Mouse (Mus musculus) hindbrain, embryonic 11.5 days (tissue): ENCODE data around the gene Slc28a2. TPM values are rescaled to one million over a fixed set of nuclear protein-coding genes. Genes with fewer than 3 reads are reported as not detected.
"Not testable (repeated sequence)": the region's sequence is repeated elsewhere in the genome, so short reads cannot be mapped to it uniquely, and the experiment has no call there.

Experiments used
- ATAC-seq: fragments of 200-750 bp; cut with Nextera tagmentation; 2 replicates; pipeline ENCODE4 v1.8.0; 2017; ENCODE audit warnings: mild to moderate bottlenecking, moderate TSS enrichment, moderate library complexity; ENCODE audit not compliant: low FRiP score
- DNase-seq: peaks from one replicate; pipeline ENCODE4 v3.0.0-alpha.2; 2015; ENCODE audit warnings: low spot score
- H3K27ac ChIP-seq: fragments of 300-500 bp; sonication (generic); 2 replicates; pipeline ENCODE4 v1.5.1; 2014; ENCODE audit warnings: mild to moderate bottlenecking, low read depth, low read length
- H3K27me3 ChIP-seq: fragments of 300-500 bp; sonication (generic); 2 replicates; pipeline ENCODE4 v1.6.1; 2014; ENCODE audit warnings: mild to moderate bottlenecking, low read length, moderate library complexity, mixed read lengths; ENCODE audit not compliant: control insufficient read depth, insufficient read depth
- H3K36me3 ChIP-seq: fragments of 300-500 bp; sonication (generic); 2 replicates; pipeline ENCODE4 v1.6.1; 2014; ENCODE audit warnings: mild to moderate bottlenecking, low read length, moderate library complexity, mixed read lengths; ENCODE audit not compliant: control insufficient read depth, insufficient read depth
- H3K4me1 ChIP-seq: fragments of 300-500 bp; sonication (generic); replicated peaks from 2 replicates; pipeline ENCODE4 v1.6.1; 2014; ENCODE audit warnings: low read length, mixed read lengths; ENCODE audit not compliant: control insufficient read depth, insufficient read depth
- H3K4me2 ChIP-seq: fragments of 300-500 bp; sonication (generic); replicated peaks from 2 replicates; pipeline ENCODE4 v1.6.1; 2014; ENCODE audit warnings: mild to moderate bottlenecking, low read depth, low read length
- H3K4me3 ChIP-seq: fragments of 300-500 bp; sonication (generic); 2 replicates; pipeline ENCODE4 v1.5.1; 2014; ENCODE audit warnings: low read depth, low read length
- H3K9ac ChIP-seq: fragments of 300-500 bp; sonication (generic); 2 replicates; pipeline ENCODE4 v1.6.1; 2014; ENCODE audit warnings: low read depth, low read length
- H3K9me3 ChIP-seq: fragments of 300-500 bp; sonication (generic); 2 replicates; pipeline ENCODE4 v1.6.1; 2016; ENCODE audit warnings: low read length; ENCODE audit not compliant: control insufficient read depth
- WGBS: fragments of 180-500 bp; shearing (Covaris S2); extraction: QIAGEN DNeasy Blood & Tissue Kit; methylation state at CpG from one replicate; pipeline ENCODE4 v1.1.7; 2014; 5-methylcytosine and 5-hydroxymethylcytosine counted together
- polyA plus RNA-seq: library from polyadenylated mRNA; unstranded; fragments of >200 nt; fragmentation: Nextera tagmentation; extraction: Ambion mirVana; gene quantifications from 2 replicates; pipeline ENCODE4 v1.2.1, GENCODE M21; 2014

Slc28a2 gene
- polyA plus RNA-seq, 1 experiment from 2014 or later = not detected

- H3K9ac ChIP-seq = no peak within 1 kb of the TSS
- no peaks in the 10 kb centered on the region for H3K9me3 ChIP-seq
Observed at GRCm38 (mm10) chr2:122484641-122485040, 58.4 kb downstream of the Slc28a2 start, which contains the start of gene Gm14085. Gm14085 (plus strand) TSS chr2:122484941.

GRCm38 (mm10) chr2:122485654-122486053 is 59.4 kb downstream of the Slc28a2 start:
- H3K4me1 ChIP-seq, H3K4me2 ChIP-seq, H3K9me3 ChIP-seq, DNase-seq, H3K27ac ChIP-seq, H3K27me3 ChIP-seq, H3K4me3 ChIP-seq, H3K9ac ChIP-seq, H3K36me3 ChIP-seq, ATAC-seq: not testable (repeated sequence)
- WGBS = 50% methylated on average over 1 of the region's 3 CpGs

More at GRCm38 (mm10) chr2:122484641-122485040, 58.4 kb downstream of the Slc28a2 start, which contains the start of gene Gm14085:
- H3K4me1 ChIP-seq = no peaks in the 10 kb centered on the region
- no peaks in the 10 kb centered on the region for H3K27me3 ChIP-seq
- 100% methylated on average over 1 of the region's 1 CpGs for WGBS
- H3K36me3 ChIP-seq = no peaks in the 10 kb centered on the region
- ATAC-seq (no peak), DNase-seq (no peak)
- no peak within 1 kb of the TSS for H3K4me2 ChIP-seq
- H3K4me3 ChIP-seq = no peak within 1 kb of the TSS
- H3K27ac ChIP-seq = no peak within 1 kb of the TSS

- H3K36me3 ChIP-seq, H3K4me2 ChIP-seq, H3K27me3 ChIP-seq, H3K9me3 ChIP-seq, DNase-seq, H3K4me3 ChIP-seq, H3K9ac ChIP-seq, ATAC-seq, H3K4me1 ChIP-seq, H3K27ac ChIP-seq: not testable (repeated sequence)
Observed at GRCm38 (mm10) chr2:122486122-122486521, 59.8 kb downstream of the Slc28a2 start.

- no peak overlapping the region for H3K27ac ChIP-seq
- no peaks in the 10 kb centered on the region for H3K4me1 ChIP-seq
- H3K9me3 ChIP-seq = no peaks in the 10 kb centered on the region
- no peaks in the 10 kb centered on the region for H3K27me3 ChIP-seq
- no peak for ATAC-seq
- no peak overlapping the region for H3K9ac ChIP-seq
- H3K36me3 ChIP-seq = no peaks in the 10 kb centered on the region
- DNase-seq = no peak
- H3K4me3 ChIP-seq = no peak overlapping the region
- WGBS = 86% methylated on average over 2 of the region's 2 CpGs
- H3K4me2 ChIP-seq = no peak overlapping the region
Observed at GRCm38 (mm10) chr2:122486674-122487073, 60.4 kb downstream of the Slc28a2 start.

Other genes with a start within 250 kb of the Slc28a2 start
- gene Patl2, start 240.3 kb upstream of the Slc28a2 start, polyA plus RNA-seq = 0.09 TPM in 1 of 2 replicates, not detected in the other
- gene Terb2, start 240.2 kb upstream of the Slc28a2 start, polyA plus RNA-seq = not detected in 2 replicates
- 27.1 and 30.2 TPM in 2 replicates for gene Sord, start 191.7 kb upstream of the Slc28a2 start, polyA plus RNA-seq
- not detected in 2 replicates for gene Duox2, start 128.0 kb upstream of the Slc28a2 start, polyA plus RNA-seq
- gene Duoxa2, start 127.6 kb upstream of the Slc28a2 start, polyA plus RNA-seq = not detected in 2 replicates
- gene Duoxa1, start 112.7 kb upstream of the Slc28a2 start, polyA plus RNA-seq = 0.07 TPM in 1 of 2 replicates, not detected in the other
- gene Duox1, start 110.8 kb upstream of the Slc28a2 start, polyA plus RNA-seq = 0.12 TPM in 1 of 2 replicates, not detected in the other
- gene Shf, start 57.3 kb upstream of the Slc28a2 start, polyA plus RNA-seq = 10.3 and 11.7 TPM in 2 replicates
- not detected in 2 replicates for gene Gm14085, start 58.5 kb downstream of the Slc28a2 start, polyA plus RNA-seq
- 16.0 and 17.7 TPM in 2 replicates for gene Gatm, start 184.8 kb downstream of the Slc28a2 start, polyA plus RNA-seq
- 0.59 TPM in 1 of 2 replicates, not detected in the other for gene AA467197, start 210.5 kb downstream of the Slc28a2 start, polyA plus RNA-seq